Comparison of ENCODE assay signal across 35 mouse cellular contexts in the genomic region with DNA sequence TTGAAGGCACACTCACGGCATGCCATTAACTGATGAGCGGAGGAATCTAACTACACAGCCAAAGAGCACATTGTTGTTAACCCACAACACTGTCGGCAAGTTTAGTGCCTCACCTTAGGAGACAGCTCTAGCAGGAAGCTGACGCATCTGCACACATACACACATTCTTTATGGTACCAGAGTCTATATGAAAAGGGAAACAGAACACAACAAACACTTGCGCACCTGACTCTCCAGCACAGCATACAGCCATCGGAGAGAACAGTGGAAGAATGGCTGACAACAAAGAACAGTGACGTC.
"Had no signal": no experiment of that assay in that cellular context is flagged by ENCODE, and none has a peak within 500 bp of the region (broad histone marks: within the 10 kb centered on the region; RNA-seq: fewer than 3 reads in every experiment).

No protein-coding gene starts in this region.

- H3K27ac ChIP-seq: heart, embryonic 10.5 days; heart, embryonic 13.5 days; heart, embryonic 15.5 days; hindbrain, embryonic 10.5 days; hindbrain, embryonic 12.5 days; hindbrain, embryonic 13.5 days; hindbrain, embryonic 14.5 days; hindbrain, embryonic 15.5 days; hindbrain, postnatal 0 days; intestine, embryonic 15.5 days; kidney, embryonic 15.5 days; kidney, postnatal 0 days; layer of hippocampus, adult 2 months had no signal

- ATAC-seq: hindbrain, embryonic 16.5 days; hindbrain, postnatal 0 days; inflammation-experienced regulatory T-cells, adult 6 months; intestine, embryonic 15.5 days; intestine, embryonic 16.5 days; intestine, postnatal 0 days had no signal

- H3K9me3 ChIP-seq: heart, embryonic 10.5 days; heart, embryonic 12.5 days; heart, embryonic 13.5 days; heart, embryonic 15.5 days; hindbrain, embryonic 10.5 days; hindbrain, embryonic 12.5 days; hindbrain, embryonic 13.5 days; hindbrain, embryonic 15.5 days; intestine, embryonic 15.5 days; kidney, embryonic 15.5 days had no signal

- DNase-seq: heart, postnatal 10 days; heart, postnatal 14 days; heart, postnatal 36 days; heart, postnatal 4 days; kidney, adult 11 months; kidney, adult 18-20 months; kidney, adult 2 months; kidney, adult 8-10 months; kidney, adult 9 months; kidney, postnatal 10 days; kidney, postnatal 14 days; kidney, postnatal 25 days; kidney, postnatal 36 days; kidney, postnatal 4 days; layer of hippocampus, adult 9-11 months; layer of hippocampus, postnatal 36 days had no signal

- H3K4me1 ChIP-seq: heart, embryonic 10.5 days; heart, embryonic 12.5 days; heart, embryonic 13.5 days; heart, embryonic 15.5 days; hindbrain, embryonic 10.5 days; hindbrain, embryonic 12.5 days; hindbrain, embryonic 13.5 days; hindbrain, embryonic 15.5 days; intestine, embryonic 15.5 days; kidney, embryonic 15.5 days had no signal

- H3K27me3 ChIP-seq: heart, embryonic 12.5 days; heart, embryonic 13.5 days; heart, embryonic 15.5 days; hindbrain, embryonic 12.5 days; hindbrain, embryonic 13.5 days; hindbrain, embryonic 15.5 days; intestine, embryonic 15.5 days; kidney, embryonic 15.5 days had no signal

- H3K4me3 ChIP-seq: heart, embryonic 10.5 days; heart, embryonic 12.5 days; heart, embryonic 13.5 days; heart, embryonic 15.5 days; hindbrain, embryonic 10.5 days; hindbrain, embryonic 12.5 days; hindbrain, embryonic 13.5 days; hindbrain, embryonic 15.5 days; intestine, embryonic 15.5 days; kidney, embryonic 15.5 days; layer of hippocampus, adult 2 months had no signal

- H3K9ac ChIP-seq: heart, embryonic 12.5 days; heart, embryonic 13.5 days; heart, embryonic 15.5 days; hindbrain, embryonic 12.5 days; hindbrain, embryonic 13.5 days; hindbrain, embryonic 14.5 days; hindbrain, embryonic 15.5 days; intestine, embryonic 15.5 days; kidney, embryonic 15.5 days had no signal

- H3K4me2 ChIP-seq: heart, embryonic 11.5 days; heart, embryonic 12.5 days; heart, embryonic 13.5 days; heart, embryonic 15.5 days; hindbrain, embryonic 12.5 days; hindbrain, embryonic 13.5 days; hindbrain, embryonic 14.5 days; hindbrain, embryonic 15.5 days; intestine, embryonic 15.5 days; kidney, embryonic 15.5 days had no signal
